Mouse (Mus musculus) adrenal gland, postnatal 36 days (tissue): Measurements from ENCODE around the gene Map3k14. TPM values are rescaled to one million over a fixed set of nuclear protein-coding genes. Genes with fewer than 3 reads are reported as not detected.
"Not testable (repeated sequence)": the region's sequence is repeated elsewhere in the genome, so short reads cannot be mapped to it uniquely, and the experiment has no call there.

ENCODE experiments used
- DNase-seq, 2 experiments: peaks; one replicate each; pipeline ENCODE4 v3.0.0; 2021; ENCODE audit warnings: mixed read lengths in 1 of 2
- total RNA-seq, 2 experiments: library from RNA; stranded (reverse); gene quantifications; 2 replicates each; pipeline ENCODE4 v1.2.3; 2021

Gene Map3k14
- total RNA-seq, 2 experiments from 2014 or later, result 4.7 to 7.7 TPM

GRCm38 (mm10) chr11:103246081-103246730, 21.1 kb downstream of the Map3k14 start:
- peak; percentile 77 to 78 for DNase-seq

GRCm38 (mm10) chr11:103244856-103245255, 22.4 kb downstream of the Map3k14 start:
- DNase-seq, result no peak

GRCm38 (mm10) chr11:103240740-103241139, 26.5 kb downstream of the Map3k14 start:
- DNase-seq, result peak; percentile 48 to 58

GRCm38 (mm10) chr11:103237757-103238156, 29.5 kb downstream of the Map3k14 start:
- DNase-seq, result no peak

- DNase-seq, result no peak
These were observed 30.4 kb downstream of the Map3k14 start for GRCm38 (mm10) chr11:103236903-103237302.

- no peak for DNase-seq
These were observed 30.8 kb downstream of the Map3k14 start for GRCm38 (mm10) chr11:103236431-103236830.

- no peak for DNase-seq
These were observed 31.6 kb downstream of the Map3k14 start for GRCm38 (mm10) chr11:103235702-103236101.

GRCm38 (mm10) chr11:103234447-103234846, 32.8 kb downstream of the Map3k14 start:
- DNase-seq, result no peak

- peak; percentile 88 to 92 for DNase-seq
These were observed 34.3 kb downstream of the Map3k14 start for GRCm38 (mm10) chr11:103232966-103233365.

GRCm38 (mm10) chr11:103231367-103231766, 35.9 kb downstream of the Map3k14 start:
- DNase-seq, result no peak

- DNase-seq, result no peak
These were observed 36.6 kb downstream of the Map3k14 start for GRCm38 (mm10) chr11:103230626-103231025.

- no peak for DNase-seq
These were observed 37.7 kb downstream of the Map3k14 start for GRCm38 (mm10) chr11:103229608-103230007.

- no peak for DNase-seq
These were observed 43.3 kb downstream of the Map3k14 start for GRCm38 (mm10) chr11:103223951-103224456.

GRCm38 (mm10) chr11:103223444-103223843, 43.8 kb downstream of the Map3k14 start:
- peak in 1 of 2 experiments; percentile 33 for DNase-seq

GRCm38 (mm10) chr11:103222718-103223117, 44.6 kb downstream of the Map3k14 start:
- DNase-seq, result not testable (repeated sequence)

- DNase-seq, result peak in 1 of 2 experiments; percentile 35
These were observed 45.8 kb downstream of the Map3k14 start for GRCm38 (mm10) chr11:103221437-103221836.

GRCm38 (mm10) chr11:103219995-103220394, 47.3 kb downstream of the Map3k14 start:
- DNase-seq, result no peak

GRCm38 (mm10) chr11:103219259-103219658, 48.0 kb downstream of the Map3k14 start:
- DNase-seq, result no peak

GRCm38 (mm10) chr11:103218517-103218901, 48.8 kb downstream of the Map3k14 start:
- DNase-seq, result no peak

GRCm38 (mm10) chr11:103217790-103218516, 49.3 kb downstream of the Map3k14 start, which contains the start of gene Spata32:
TSS of gene Spata32 (minus strand) at chr11:103218432.
- peak; percentile 73 to 79 for DNase-seq

- DNase-seq, result no peak
These were observed 51.9 kb downstream of the Map3k14 start for GRCm38 (mm10) chr11:103215355-103215754.

GRCm38 (mm10) chr11:103213712-103214111, 53.6 kb downstream of the Map3k14 start:
- no peak for DNase-seq

GRCm38 (mm10) chr11:103210291-103210690, 57.0 kb downstream of the Map3k14 start:
- no peak for DNase-seq
